Mouse (Mus musculus) MEL (cell line): ENCODE data around the gene Anapc4.

Source experiments
- CHD1 ChIP-seq: IDR thresholded peaks from 2 replicates; pipeline ENCODE4 v1.6.1; 2012; ENCODE audit warnings: low read depth, mild to moderate bottlenecking, inconsistent platforms, low read length, improper control_type of control experiment
- CTCF ChIP-seq, 3 experiments: IDR thresholded peaks in 2 of 3; conservative IDR thresholded peaks in 1 of 3; 2 replicates each; pipeline ENCODE4 v1.5.1; 2011 to 2012; ENCODE audit warnings: low read length in 3 of 3, low read depth in 2 of 3, mild to moderate bottlenecking in 2 of 3, improper control_type of control experiment in 1 of 3, inconsistent platforms in 1 of 3, mixed read lengths in 1 of 3, moderate library complexity in 1 of 3; ENCODE audit not compliant: control insufficient read depth in 1 of 3, insufficient read depth in 1 of 3, poor library complexity in 1 of 3, severe bottlenecking in 1 of 3
- E2F4 ChIP-seq: IDR thresholded peaks from 2 replicates; pipeline ENCODE4 v1.6.1; 2011; ENCODE audit warnings: low read depth, low read length, improper control_type of control experiment, borderline replicate concordance
- EP300 ChIP-seq, 2 experiments: IDR thresholded peaks; 2 replicates each; pipeline ENCODE4 v1.6.1; 2011; ENCODE audit warnings: improper control_type of control experiment in 2 of 2, low read length in 2 of 2, low read depth in 1 of 2, mild to moderate bottlenecking in 1 of 2
- GATA1 ChIP-seq: IDR thresholded peaks from 2 replicates; pipeline ENCODE4 v1.6.1; 2011; ENCODE audit warnings: low read depth, low read length, improper control_type of control experiment
- KAT2A ChIP-seq: conservative IDR thresholded peaks from 2 replicates; pipeline ENCODE4 v1.6.1; 2012; ENCODE audit warnings: low read depth, low read length, improper control_type of control experiment, inconsistent platforms
- MAZ ChIP-seq: IDR thresholded peaks from 2 replicates; pipeline ENCODE4 v1.6.1; 2012; ENCODE audit warnings: low read depth, mild to moderate bottlenecking, inconsistent platforms, low read length, improper control_type of control experiment
- MXI1 ChIP-seq: IDR thresholded peaks from 2 replicates; pipeline ENCODE4 v1.6.1; 2011; ENCODE audit warnings: mild to moderate bottlenecking, low read depth, low read length, improper control_type of control experiment
- POLR2A ChIP-seq, 2 experiments: IDR thresholded peaks; 2 replicates each; pipeline ENCODE4 v1.6.1; 2011 to 2012; ENCODE audit warnings: low read length in 2 of 2, mild to moderate bottlenecking in 2 of 2, control low read depth in 1 of 2, improper control_type of control experiment in 1 of 2, low read depth in 1 of 2, moderate library complexity in 1 of 2; ENCODE audit not compliant: control insufficient read depth in 1 of 2, insufficient read depth in 1 of 2, poor library complexity in 1 of 2
- POLR2AphosphoS5 ChIP-seq: IDR thresholded peaks from 2 replicates; pipeline ENCODE4 v1.6.1; 2012; ENCODE audit warnings: low read depth, borderline replicate concordance, mild to moderate bottlenecking, inconsistent platforms, low read length, moderate library complexity, mixed read lengths
- TAL1 ChIP-seq: IDR thresholded peaks from 2 replicates; pipeline ENCODE4 v1.6.1; 2012; ENCODE audit warnings: mild to moderate bottlenecking, inconsistent platforms, low read length, moderate library complexity, mixed read lengths

DNA sequence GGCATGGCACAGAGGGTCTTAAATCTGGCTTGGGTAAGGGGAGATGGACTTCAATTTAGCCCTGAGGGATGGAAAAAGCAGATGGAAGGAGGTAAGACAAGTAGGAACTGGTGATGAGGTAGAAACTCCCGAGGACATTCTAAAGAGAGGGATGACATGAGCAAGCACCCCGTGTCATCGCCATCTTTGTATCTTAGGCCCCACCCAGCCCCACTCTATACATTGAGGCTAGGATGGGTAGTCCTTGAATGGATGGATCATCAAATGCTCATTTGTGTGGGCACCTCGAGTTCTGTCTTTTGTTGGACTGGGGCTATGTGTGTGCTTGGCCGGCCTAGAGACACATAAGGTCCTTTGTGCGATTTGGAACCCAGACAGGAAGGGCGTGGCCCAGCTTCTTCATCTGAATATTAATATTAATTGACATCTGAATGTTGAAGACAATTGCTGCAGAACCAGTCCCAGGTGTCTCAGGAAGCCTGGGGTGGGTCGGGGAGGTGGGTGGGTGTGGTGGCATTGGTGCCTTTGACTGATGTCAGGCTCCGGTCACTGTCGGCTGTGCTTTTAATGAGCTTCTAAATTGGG is 77.6 kb downstream of the Anapc4 start:
- no peak for TF ChIP-seq TAL1
- TF ChIP-seq POLR2A (IDR thresholded peaks at IDR 0.05; ENCODE audit: control insufficient read depth in 1 of 2, insufficient read depth in 1 of 2, low read depth in 1 of 2, low read length in 2 of 2, poor library complexity in 1 of 2): no peak
- TF ChIP-seq CTCF (IDR thresholded peaks at IDR 0.05 in 2 of 3, conservative IDR thresholded peaks at IDR 0.05 in 1 of 3; ENCODE audit: control insufficient read depth in 1 of 3, insufficient read depth in 1 of 3, low read depth in 2 of 3, low read length in 3 of 3, poor library complexity in 1 of 3, severe bottlenecking in 1 of 3): no peak
- TF ChIP-seq EP300 (IDR thresholded peaks at IDR 0.05; ENCODE audit: low read depth in 1 of 2, low read length in 2 of 2): no peak
- no peak for TF ChIP-seq E2F4
- TF ChIP-seq POLR2AphosphoS5: no peak
- no peak for TF ChIP-seq MXI1
- no peak for TF ChIP-seq GATA1
- TF ChIP-seq CHD1: no peak
- TF ChIP-seq MAZ: no peak
- no peak for TF ChIP-seq KAT2A
